Mouse (Mus musculus) adrenal gland, adult 8-10 months (tissue): ENCODE data around the gene Epb41l3. TPM values are rescaled to one million over a fixed set of nuclear protein-coding genes. Genes with fewer than 3 reads are reported as not detected.

Source experiments
- DNase-seq: peaks from one replicate; pipeline ENCODE4 v3.0.0; 2022
- total RNA-seq, 4 experiments: library from RNA; stranded (reverse); gene quantifications; 2 replicates each; pipeline ENCODE4 v1.2.4; 2022

The Epb41l3 gene
- total RNA-seq, 4 experiments from 2014 or later, result 25.6 to 50.2 (median 31.1) TPM

GRCm38 (mm10) chr17:69192863-69193493, 117.5 kb downstream of the Epb41l3 start:
- no peak for DNase-seq

DNA sequence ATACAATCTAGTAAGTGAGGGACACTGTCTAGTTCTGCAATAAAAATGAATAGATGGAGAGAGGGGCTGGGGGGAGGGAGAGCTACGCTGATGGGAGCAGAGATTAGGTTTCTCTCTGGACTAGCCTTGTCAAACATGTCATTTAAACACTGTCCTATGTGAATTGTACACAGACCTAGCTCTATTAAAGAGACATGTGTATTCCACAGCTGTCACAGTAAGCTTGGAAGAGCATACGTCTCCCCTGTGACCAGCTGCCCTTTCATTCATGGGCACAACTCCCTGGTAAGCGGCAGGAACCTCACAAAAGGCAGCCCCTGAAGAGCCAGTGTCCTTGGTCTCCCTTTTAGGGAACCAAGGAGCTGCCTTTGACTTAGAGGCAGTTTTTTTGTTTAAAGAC, 119.1 kb downstream of the Epb41l3 start:
- no peak for DNase-seq

GRCm38 (mm10) chr17:69195758-69196157, 120.3 kb downstream of the Epb41l3 start:
- DNase-seq, result no peak

DNA sequence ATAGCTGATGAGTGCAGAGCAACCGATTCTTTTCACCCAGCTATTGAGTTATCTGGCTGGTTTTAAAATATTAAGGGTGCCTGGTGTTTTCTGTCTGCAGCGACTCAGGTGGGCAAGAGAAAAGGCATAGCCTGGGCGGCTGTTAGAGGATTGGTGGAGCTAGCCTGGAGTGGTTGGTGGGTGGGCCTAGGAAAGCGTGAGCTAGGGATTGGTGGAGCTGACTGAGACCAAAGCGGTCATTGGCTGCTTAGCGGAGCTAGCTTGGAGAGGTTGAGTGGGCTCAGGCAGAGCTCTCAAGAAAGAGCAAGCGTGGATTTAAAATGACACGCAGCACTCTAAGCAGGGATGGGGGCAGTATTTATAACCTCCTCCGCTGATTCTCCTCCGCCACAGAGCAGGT, 121.2 kb downstream of the Epb41l3 start:
- no peak for DNase-seq

DNA sequence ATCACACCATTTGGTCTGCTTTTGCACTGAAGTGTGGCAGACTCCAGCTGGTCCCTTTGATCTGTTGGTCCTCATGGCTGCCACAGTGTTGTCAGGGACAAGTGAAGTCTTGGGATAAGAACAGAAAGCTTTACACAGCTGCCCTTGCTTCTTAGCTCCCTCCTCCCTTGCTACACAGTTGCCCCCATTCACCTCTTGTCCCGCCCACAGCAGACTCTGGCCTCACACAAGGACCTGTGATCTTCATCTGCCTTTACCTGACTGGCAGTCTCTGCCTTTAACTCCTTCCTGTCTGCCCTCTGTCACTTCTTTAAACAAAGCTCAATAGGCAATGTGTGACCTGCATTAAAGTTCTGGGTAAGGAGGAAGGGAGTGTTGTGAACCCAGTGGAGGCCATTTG, 123.3 kb downstream of the Epb41l3 start:
- no peak for DNase-seq

GRCm38 (mm10) chr17:69199827-69200226, 124.3 kb downstream of the Epb41l3 start:
- no peak for DNase-seq

DNA sequence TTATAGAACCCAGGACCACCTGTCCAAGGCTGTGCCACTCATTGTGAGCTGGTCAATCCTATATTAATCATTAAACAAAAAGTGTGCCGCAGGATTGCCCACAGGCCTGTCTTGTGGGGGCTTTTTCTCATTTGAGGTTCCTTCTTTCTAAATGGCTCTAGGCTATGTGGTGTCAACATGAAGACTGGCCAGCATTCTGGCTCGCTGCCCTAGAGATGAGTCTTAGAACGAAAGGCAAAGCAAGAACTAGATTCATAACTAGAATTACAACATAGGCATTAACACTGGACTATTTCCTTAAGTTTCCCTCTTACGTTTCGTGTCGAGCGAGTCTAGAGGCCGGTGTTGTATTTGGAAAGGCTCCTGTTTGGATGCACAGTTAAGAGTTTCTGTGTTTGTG, 125.5 kb downstream of the Epb41l3 start:
- DNase-seq, result no peak

DNA sequence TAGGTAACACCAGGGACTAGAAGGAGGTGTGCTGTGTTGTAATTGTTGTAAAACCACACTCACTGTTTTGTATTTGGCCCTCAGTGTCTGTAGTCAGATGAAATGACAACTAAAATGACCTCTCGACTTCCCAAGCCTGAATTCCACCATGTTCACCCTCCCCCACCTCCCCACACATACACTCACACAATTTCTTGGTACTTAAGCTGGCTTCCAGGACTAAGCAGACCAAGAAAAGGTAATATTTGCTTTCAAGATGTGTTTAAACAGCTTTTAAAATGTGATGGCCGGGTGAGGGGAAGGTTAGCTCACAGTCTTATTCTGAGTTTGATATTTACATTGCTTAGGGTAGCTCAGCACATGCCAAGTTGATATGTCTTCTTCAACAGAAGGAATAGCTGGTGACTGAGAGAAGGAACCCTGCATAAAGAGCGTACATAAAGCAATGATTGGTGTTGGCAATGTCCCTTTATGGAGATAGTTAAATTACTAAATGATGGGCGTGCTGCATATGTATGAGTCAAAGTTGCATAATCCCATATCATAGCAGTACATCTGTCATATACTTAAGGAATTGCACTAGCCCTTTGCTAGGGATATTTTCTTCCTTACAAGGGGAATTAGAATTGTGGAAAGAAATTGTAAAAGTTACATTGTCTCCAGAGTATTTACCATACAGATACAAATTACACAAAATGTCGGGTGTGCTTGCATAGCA, 130.0 kb downstream of the Epb41l3 start:
- DNase-seq, result no peak

DNA sequence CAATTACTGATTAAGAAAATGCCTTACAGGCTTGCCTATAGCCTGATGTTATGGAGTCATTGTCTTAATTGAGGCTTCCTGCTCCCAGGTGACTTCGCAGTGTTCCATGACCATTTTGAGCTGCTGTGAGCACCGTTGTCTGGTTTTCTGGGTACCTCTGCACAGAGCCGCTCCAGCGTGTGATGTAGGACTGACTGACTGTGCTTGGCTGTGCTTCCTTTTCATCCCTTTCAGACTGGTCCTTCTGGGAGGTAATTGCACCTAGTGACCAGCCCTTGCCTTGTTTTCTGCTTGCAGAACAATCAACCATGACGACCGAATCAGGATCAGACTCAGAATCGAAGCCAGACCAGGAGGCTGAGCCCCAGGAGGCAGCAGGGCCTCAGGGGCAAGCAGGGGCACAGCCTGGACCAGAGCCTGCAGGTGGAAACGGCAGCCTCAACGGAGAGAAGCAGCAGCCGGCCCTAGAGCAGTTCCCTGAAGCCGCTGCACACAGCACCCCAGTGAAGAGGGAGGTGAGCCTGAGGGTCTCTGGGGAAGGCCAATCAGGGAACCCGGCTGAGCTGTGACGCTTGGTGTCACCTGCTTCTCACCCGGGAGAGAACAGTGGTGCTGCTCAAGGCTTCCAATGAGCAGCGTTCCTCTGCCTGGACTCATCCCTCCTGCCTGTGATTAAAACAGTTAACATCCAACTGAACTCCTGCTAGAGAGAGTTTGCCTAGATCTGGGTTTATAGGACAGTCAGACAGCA, 132.3 kb downstream of the Epb41l3 start:
- no peak for DNase-seq

DNA sequence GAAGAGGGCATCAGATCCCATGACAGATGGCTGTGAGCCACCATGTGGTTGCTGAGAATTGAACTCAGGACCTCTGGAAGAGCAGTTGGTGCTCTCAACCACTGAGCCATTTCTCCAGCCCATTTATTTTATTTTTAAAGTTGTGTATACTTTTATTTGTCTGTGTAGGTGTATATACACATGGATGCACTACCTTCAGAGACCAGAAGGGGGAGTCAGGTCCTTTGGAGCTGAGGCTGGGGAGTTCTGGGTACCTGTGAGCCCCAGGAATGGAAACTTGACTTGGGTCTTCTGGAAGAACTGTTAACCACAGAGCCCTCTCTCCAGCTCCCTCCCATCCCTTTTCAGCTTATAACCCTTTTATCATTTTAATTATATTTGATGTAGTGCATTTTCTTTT, 135.6 kb downstream of the Epb41l3 start:
- DNase-seq, result no peak

DNA sequence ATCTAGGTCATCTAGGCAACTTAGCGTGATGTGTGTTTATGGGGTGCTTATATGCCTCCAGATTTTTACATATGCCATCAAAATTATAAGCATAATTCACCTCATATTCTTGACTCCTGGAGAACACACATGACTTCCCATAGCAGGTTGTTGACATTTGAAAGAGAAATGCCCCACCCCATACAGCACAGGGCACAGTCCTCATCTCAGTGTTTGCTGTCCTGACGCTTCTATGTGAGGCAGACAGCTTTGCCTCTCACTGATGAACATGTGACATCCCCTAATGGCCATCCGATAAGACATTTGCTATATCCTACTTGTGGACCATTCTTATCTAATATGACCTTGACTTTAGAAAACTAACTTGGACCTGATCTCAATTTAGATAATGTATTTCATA, 140.6 kb downstream of the Epb41l3 start:
- no peak for DNase-seq

DNA sequence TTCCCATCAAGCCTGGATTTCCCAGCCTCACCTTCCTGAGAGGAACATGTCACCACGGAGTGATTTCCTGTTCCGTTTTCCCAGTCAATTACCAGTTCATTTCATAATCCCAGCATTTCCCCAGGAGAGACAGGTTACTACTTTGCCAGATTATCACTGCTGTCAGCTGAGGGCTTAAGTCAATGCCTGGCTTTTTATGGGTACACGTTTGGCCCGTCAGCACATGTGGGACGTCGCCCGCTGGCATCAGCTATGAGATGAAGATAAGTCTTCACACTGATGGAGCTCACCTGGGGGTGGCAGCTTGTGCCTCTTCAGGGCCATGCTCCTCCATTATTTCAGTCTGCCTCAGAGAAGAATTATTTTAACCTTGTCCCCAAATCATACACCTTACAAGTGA, 145.4 kb downstream of the Epb41l3 start:
- no peak for DNase-seq

GRCm38 (mm10) chr17:69221377-69221776, 145.9 kb downstream of the Epb41l3 start:
- DNase-seq, result no peak

- no peak for DNase-seq
These were observed 146.6 kb downstream of the Epb41l3 start for GRCm38 (mm10) chr17:69221966-69222692.

GRCm38 (mm10) chr17:69225996-69226395, 150.5 kb downstream of the Epb41l3 start:
- no peak for DNase-seq

- DNase-seq, result no peak
These were observed 152.0 kb downstream of the Epb41l3 start for GRCm38 (mm10) chr17:69227426-69228014.

DNA sequence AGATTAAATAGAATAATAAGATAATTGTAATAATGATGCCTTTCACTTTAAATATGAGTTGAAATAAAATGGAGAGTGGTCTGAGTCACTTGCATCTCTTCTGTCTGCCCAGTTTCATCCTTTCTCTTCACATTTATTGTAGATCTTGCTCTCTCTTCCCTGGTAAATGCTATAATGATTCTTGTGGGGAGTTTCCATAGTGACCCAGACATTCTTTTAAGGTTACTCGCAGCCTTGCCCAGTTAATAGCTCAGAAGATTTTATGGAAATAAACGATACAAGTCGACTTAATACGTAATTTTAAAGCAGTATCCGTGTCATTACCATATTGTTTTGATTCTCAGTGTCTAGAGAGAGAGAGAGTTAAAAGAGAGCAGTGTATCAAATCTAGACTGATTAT, 154.0 kb downstream of the Epb41l3 start:
- DNase-seq, result no peak

DNA sequence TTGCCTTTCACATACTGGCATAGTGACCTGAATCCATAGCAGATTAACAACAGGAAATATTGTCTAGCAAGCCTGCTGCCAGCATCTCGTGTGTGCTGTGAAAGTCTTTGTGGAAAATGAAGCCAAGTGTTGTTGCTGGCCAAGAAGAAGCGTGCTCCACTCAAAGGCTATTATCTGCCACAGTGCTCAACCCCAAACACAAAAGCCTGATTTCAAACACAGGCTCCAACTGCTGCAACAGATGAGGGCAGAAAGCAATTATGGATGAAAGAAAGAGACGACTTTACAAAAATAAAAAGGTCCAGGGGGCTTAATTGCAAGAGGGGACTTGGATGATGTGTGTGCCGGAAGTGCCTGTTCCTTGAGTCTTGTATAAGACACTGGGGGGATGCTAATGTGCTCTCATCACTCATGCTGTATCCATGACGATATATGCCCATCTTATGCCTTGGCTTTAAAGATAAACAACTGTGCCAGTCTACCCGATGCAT, 154.7 kb downstream of the Epb41l3 start:
- no peak for DNase-seq

DNA sequence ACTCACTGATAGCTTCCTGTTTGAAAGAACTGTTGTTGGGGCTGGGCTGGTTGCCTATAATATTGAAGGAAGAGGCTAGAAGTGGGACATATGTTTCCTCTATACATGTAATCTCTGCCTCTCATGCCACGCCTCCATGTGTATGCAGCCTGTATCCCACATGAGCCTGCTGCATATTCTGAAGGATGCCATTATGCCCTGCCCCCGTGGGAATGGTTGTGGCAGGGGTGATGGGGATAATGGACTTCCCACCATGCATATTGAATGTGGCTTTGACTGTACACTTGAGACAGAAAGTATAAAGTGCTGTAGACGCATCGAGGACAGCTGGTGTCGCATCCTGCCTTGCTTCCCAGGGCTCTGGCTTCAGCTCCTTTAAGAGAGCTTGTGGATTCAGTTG, 155.9 kb downstream of the Epb41l3 start:
- no peak for DNase-seq

DNA sequence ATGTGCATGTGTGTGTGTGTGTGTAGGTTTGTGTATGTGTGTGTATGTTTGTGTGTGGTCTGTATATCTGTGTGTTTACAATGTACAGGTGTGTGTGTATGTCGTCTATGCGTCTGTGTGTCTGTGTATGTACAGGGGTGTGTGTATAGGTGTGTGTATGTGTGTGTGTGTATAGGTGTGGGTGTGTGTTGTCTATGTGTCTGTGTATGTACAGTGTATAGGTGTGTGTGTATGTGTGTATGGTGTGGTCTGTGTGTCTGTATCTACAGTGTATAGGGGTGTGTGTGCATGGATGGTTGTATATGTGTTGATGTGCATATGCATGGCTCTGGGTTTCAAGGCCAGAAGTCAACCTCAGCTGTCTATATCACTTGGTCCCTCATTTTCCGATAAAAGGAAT, 161.7 kb downstream of the Epb41l3 start:
- no peak for DNase-seq

GRCm38 (mm10) chr17:69238810-69239373, 163.4 kb downstream of the Epb41l3 start:
- no peak for DNase-seq

GRCm38 (mm10) chr17:69239423-69239822, 163.9 kb downstream of the Epb41l3 start:
- DNase-seq, result no peak
